Mouse (Mus musculus) C2C12 (cell line): ENCODE data around the gene Fam114a1.

ENCODE experiments used
- CEBPB ChIP-seq: IDR thresholded peaks from one replicate; pipeline ENCODE4 v1.6.1; 2011; ENCODE audit warnings: low read depth, mild to moderate bottlenecking, control low read depth, moderate library complexity
- CTCF ChIP-seq: IDR thresholded peaks from one replicate; pipeline ENCODE4 v1.5.1; 2011; ENCODE audit not compliant: control insufficient read depth, insufficient read depth, insufficient read length
- FOSL1 ChIP-seq: IDR thresholded peaks from one replicate; pipeline ENCODE4 v1.8.0; 2011; ENCODE audit warnings: mild to moderate bottlenecking, low read length; ENCODE audit not compliant: poor library complexity, insufficient read depth, severe bottlenecking
- MAX ChIP-seq: IDR thresholded peaks from one replicate; pipeline ENCODE4 v1.6.1; 2011; ENCODE audit warnings: mild to moderate bottlenecking, control low read depth
- MYOD1 ChIP-seq: IDR thresholded peaks from one replicate; pipeline ENCODE4 v1.6.1; 2011; ENCODE audit warnings: low read depth; ENCODE audit not compliant: control insufficient read depth, insufficient read length
- MYOG ChIP-seq: IDR thresholded peaks from one replicate; pipeline ENCODE4 v1.6.1; 2011; ENCODE audit not compliant: control insufficient read depth, insufficient read length; ENCODE audit errors: extremely low read depth
- USF1 ChIP-seq: IDR thresholded peaks from one replicate; pipeline ENCODE4 v1.6.1; 2011; ENCODE audit warnings: low read depth, mild to moderate bottlenecking, control low read depth, moderate library complexity

- TF ChIP-seq CTCF (no peak), MAX (no peak), USF1 (no peak), MYOD1 (no peak), FOSL1 (no peak), CEBPB (no peak), MYOG (no peak)
These were observed 100.0 kb downstream of the Fam114a1 start for GRCm38 (mm10) chr5:65069872-65070271.
